Mouse (Mus musculus): ENCODE measurements around the gene Aasdh.
"Not testable (repeated sequence)": the region's sequence is repeated elsewhere in the genome, so short reads cannot be mapped to it uniquely, and the experiment has no call there.

Aasdh gene

DNA sequence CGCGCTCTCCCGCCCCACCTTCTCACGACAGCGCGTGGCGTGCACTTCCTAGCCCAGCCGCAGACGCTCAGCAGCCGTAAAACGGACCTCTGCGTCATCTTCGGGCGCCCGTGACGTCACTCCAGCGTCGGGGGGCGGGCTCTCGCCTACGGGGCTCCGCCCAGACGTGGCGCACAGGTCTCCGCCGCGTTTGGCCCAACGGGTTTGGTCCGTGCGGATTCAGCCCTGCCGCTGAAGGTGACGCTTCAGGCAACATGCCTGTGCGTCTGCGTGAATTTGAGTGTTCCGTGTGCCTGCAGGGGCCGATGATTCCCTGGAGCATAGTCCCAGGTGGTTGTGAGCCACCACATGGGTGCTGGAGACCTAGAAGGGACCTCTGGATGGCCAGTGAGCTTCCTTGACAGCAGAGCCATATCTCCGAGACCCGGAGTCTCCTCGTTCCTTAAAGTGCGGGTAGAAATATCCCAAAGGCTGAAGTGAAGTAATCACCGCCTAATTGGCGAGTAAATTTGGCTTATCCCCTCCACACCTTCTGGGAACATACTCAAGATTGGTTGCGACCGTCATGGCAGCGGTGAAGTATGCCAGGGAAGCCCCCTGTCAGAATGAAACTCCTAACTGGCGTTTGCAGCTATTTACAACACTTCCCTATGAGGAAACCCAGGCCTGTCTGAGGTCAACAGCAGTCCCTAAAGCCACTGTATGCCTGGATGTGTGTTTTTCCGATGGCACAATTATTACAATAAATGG is at the start of gene Aasdh:
TSS of gene Aasdh (minus strand) at position 110 of the 750 bp plus-strand sequence.
- peak; percentile 96 for DNase-seq (ENCODE audit: low spot score)

DNA sequence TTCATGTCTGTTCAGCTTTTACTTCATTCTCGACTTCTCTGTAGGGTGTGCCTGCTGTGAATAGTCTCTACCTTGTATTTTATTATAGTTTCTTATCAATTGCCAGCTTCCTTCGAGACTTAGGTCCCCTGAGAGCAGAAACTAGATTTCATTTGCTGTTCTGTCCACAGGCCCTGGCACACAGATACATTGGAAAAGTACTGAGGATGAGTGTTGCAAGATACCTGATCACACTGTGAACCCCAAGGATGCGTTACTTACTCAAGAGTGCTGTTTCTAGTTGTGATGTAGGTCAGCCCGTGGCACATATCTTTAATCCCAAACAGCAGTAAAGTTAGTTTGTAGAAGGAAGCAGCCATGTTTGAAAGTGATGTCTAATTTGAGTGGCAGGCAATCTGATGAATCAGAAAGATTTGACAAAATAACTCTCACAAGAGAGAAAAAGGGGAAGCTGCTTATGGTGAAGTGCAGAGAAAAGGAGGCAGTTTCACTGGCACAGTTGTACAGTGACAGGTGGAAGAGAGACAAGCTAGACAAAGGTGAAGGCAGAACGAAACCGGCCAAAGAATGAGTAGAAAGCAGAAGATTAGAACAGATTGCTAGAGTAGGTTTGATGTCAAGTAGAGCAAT is 49.1 kb upstream of the Aasdh start:
- DNase-seq (ENCODE audit: low spot score): no peak

DNA sequence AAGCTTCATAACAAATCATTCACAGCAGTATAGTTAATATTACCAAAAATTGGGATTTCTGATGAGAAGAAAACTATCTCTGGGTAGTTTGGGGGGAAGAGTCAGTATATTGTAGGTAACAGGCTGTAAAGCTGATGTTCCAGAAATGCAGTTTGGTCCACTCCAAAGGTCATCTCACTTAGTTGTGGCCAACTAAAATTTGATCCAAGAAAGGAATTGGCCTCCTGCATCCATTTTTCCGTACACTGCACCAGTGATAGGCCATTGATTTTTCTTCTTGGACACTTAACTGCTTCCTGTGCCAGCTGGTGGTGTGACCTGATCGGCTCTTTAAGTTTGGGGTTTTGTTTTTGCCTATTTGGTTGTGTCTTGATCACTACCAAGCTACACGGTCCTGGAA is 48.5 kb upstream of the Aasdh start:
- DNase-seq (ENCODE audit: low spot score): no peak

GRCm38 (mm10) chr5:76952112-76953040 is 47.1 kb upstream of the Aasdh start:
- DNase-seq (ENCODE audit: low spot score): no peak

GRCm38 (mm10) chr5:76951106-76952027 is 46.1 kb upstream of the Aasdh start, which contains the start of the genes Paics and Ppat:
Gene Paics (plus strand): TSS chr5:76951307.
Gene Ppat (minus strand): TSS chr5:76951578.
- DNase-seq (ENCODE audit: low spot score): peak; percentile 93

- DNase-seq (ENCODE audit: low spot score): no peak
Observed at GRCm38 (mm10) chr5:76950343-76951105, 45.2 kb upstream of the Aasdh start.

DNA sequence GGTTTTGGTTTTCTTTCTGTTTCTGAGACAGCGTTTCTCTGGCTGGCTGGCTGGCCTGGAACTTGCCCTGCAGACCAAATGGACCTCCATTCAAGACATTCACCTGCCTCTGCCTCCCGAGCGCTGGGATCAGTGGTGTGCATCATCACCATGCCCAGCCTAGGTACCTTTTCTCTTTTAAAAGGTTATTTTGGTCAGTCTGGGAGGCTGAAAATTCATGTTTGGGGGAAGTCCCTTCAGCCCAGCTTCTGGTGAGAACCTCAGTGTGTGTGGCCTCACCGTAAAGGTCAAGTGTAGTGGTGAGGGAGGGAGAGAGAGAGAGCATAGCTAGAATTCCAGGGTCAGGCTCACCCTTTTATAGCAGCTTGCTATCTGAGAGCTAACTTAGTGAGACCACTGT is 42.4 kb upstream of the Aasdh start:
- no peak for DNase-seq (ENCODE audit: low spot score)

DNA sequence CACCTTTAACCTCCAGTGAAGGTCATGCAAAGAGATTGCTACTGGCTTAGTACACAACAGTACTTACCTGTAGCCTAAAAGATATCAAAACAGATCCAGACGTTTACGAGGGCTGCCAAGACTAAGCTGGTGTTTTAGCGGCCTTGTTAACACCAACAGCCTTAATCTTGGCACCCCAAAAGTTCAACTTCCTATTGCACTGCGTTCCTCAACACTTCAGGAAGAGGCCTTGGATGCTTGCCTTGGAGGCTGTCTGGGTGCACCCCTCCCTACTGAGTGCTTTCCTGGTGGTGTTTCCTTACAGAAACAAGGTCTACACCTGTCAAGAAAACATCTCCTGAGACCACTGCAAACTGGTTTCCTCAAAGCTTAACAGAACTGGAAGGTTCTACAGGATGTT is 41.8 kb upstream of the Aasdh start:
- no peak for DNase-seq (ENCODE audit: low spot score)

DNA sequence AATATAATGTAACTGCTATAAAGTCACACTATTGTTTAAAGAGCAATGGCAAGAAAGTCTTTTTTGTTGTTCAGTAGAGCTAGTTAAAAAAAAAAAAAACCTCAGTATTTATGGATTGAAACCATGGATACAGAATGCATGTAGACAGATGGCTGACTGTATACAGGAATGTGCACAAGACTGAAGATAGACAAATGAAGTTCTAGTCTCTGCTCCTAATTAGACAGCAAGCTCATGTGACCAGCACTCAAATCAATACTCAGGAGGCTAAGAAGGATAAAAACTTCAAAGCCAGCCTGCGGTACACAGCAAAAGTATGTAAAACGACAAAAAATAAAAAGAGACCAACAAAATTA is 40.3 kb upstream of the Aasdh start:
- DNase-seq (ENCODE audit: low spot score): no peak

DNA sequence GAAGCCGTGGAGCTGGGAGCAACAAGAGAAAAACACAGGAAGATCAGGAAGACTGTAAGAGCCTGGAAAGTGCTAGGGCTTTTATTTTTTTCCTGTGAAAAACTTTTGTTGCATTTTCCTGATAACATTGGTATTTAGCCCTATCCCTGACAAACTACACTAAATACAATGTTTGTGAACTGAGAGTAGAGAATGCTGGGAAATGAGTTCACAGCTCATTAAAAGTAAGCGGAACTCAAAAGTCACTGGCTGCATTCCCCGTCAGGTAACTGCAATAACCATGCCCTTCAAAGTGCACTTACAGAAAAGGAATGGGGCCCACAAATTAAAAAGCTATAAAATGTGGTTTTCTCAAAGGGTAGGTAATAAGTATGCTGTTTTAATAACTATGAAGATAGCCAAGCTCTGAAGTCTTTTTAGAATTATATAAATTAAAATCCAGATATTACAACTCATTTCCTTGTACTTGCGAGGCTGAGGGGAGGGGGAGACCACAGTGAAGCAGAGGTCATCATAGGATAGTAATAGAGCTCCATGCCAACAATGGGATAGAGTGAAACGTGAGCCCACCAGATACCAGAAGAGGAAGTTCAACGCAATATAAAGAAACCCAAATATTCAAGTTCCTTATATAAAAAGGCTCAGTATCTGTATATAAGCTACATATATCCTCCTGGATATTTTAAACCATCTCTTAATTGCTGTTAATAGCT is 39.8 kb upstream of the Aasdh start:
- no peak for DNase-seq (ENCODE audit: low spot score)

DNA sequence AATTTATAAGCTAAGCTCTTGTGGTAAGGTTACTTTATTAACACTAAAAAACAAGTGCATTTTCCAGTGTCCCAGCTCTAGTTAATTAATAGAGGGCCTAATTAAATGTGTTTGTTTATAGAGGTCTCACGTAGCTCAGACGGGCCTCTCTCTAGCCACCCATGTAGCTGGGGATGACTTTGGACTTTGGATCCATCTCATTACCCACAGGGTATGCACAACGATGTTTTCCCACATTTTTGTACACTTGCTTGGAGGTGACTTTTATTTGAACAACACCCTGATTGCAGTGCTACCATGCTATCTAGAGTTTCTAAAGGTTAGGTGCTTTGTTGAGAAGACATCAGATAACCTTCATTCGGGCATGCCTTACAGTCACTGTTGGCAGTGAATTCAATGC is 37.2 kb upstream of the Aasdh start:
- no peak for DNase-seq (ENCODE audit: low spot score)

DNA sequence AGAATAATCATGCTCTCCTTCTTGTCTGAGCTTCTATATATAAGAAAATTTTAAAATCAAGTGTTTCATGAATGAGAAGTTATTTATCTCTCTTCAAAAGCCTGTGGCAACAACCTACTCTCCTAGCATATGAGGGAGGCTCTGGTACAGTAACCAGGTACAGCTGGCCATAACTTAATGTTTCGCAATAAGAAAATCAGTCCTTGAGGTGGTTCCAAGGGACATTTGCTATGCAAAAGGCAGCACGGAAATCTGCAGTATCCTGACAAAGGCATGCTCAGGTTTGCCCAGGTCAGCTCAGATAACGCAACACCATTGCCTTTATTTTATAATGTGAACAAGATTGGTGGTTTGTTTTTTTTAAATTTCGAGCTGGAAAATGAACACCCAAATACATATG is 36.7 kb upstream of the Aasdh start:
- no peak for DNase-seq (ENCODE audit: low spot score)

DNA sequence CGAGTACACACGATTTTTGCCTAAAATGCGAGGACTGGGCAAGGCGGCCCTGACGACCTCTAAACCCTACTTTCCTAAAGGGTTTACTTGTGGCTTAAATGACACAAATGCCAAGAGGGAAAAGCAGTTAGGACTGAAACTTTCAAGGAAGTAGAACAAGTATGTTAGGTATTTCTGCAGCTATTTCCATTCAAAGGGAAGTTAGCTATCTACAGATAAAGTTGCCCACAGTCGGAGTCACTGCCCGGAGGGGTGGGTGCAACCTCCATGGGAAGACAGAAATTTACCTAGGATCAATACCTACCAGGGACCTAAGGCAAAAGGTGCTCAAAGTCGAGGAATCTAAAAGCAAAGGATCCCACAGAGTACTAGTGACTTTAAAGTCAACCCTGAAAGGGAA is 34.4 kb upstream of the Aasdh start:
- no peak for DNase-seq (ENCODE audit: low spot score)

DNA sequence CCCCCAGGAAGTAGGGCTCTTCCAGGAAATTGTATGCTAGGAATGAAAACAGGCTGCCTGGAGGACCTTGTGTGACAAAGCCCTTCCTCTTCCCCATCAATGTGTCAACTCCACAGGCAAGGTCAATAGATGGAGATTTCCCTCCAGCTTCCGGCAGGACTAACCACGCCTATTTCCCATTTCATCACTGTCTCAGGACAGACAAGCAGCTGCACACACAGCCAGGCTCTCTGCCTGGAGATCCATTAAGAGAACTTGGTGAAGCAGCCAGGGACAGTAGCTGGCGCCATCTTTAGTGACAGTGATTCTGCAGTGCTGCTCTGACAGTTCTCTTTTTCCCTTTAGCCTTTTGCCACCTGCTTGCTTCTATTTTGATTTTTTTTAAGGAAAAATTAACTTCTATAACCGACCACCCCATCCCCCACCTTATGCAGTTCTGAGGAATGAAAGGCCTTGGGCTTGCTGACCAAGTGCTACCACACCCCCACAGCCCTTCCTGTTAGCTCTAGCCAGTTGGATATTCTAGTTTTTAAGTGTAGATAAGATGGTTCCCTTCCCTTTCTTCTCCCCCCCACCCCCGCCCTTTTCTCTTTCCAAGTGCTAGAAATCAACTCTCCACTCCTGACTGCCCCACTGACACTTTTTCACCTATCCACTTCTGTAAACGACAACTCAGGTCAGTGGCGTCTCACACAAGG is 24.0 kb upstream of the Aasdh start:
- DNase-seq (ENCODE audit: low spot score): no peak

DNA sequence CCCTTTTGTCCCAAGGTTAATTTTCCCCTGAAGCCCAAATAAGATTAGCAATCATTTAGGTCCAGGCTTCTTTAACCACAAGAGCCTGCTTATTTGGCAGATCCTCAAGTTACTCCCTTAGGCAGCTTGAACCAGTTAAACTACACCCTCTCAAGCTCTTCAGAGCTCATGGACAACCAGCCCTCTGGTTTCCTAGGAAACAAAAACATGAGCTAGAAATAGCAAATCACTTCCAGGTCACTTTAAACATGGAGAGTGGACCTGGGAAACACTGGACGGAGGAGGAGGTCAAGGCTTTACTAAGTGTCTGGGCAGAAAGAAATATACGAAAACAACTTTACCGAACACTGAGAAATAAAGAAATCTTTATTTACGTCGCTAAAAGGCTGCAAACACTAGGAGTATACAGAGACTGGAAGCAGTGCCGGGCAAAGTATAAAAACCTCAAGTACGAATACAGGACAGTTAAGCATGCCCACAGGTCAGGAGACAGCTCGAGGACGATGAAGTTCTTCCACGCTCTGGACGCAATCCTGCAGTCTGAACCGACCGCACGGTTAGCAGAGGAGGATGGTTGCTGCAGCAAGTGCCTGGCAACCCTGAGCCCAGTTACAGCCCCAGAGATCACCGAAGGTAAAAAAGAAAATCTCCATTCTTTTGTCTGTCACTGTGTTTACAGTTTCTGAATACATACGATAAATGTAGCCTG is 23.0 kb upstream of the Aasdh start:
- no peak for DNase-seq (ENCODE audit: low spot score)

GRCm38 (mm10) chr5:76924296-76924695 is 19.0 kb upstream of the Aasdh start:
- no peak for DNase-seq (ENCODE audit: low spot score)

DNA sequence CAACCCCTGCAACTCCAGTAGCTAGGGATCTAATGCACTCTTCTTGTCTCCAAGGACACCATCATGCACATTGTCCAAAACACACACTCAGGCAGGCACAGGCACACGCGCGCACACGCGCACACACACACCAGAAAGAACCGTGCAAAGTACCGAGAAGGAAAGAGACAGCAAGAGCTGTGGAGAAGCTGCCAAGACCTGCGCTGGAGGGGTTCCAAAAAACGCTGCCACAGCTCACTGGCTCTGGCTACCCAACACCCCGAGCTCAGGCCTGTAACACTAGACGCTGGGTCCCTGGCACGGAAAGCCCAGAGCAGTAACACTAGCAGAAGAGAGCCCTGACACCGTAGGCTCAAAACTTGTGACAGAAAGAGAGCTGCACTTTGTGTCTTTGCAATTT is 18.1 kb upstream of the Aasdh start:
- DNase-seq (ENCODE audit: low spot score): peak; percentile 18

DNA sequence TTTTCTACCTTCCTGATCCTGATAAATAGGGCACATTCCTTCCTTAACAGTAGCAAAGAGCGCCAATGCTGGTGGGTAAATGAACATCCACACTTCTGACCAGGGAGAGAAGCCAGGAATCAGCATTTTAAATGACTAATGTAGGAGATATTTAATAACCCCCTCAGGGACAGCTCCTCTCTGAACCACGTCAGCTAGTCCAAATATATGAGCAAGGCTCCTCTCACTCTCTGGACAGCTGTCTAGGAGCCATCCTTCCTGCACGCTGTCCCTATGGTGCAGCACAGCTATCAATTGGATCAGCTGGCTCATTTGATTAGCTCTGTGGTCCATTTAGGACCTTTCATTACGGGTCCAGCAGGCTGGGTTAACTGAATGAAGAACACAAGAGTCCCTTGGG is 17.5 kb upstream of the Aasdh start:
- DNase-seq (ENCODE audit: low spot score): no peak

DNA sequence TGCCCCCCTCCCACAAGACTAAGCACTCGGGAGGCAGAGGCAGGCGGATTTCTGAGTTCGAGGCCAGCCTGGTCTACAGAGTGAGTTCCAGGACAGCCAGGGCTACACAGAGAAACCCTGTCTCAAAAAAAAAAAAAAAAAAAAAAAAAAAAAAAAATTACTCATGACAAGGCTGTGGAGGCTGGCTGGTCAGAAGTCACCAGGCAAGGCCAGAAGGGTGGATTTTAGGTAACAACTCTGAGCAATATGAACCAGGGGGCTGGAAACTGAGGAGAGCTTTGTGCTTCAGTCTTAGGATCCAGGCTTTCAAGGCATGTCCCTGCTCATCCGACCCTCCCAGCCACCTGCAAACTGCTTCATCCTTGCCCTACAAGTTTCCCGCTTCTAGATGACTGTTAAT is 7.2 kb upstream of the Aasdh start:
- DNase-seq (ENCODE audit: low spot score): not testable (repeated sequence)

All from urinary bladder, postnatal 10 days (tissue).